Mouse (Mus musculus) hindbrain, embryonic 16.5 days (tissue): Measurements from ENCODE around the gene Arhgap42. TPM values are rescaled to one million over a fixed set of nuclear protein-coding genes. Genes with fewer than 3 reads are reported as not detected.

Experiments
- ATAC-seq: fragments of 200-750 bp; cut with Nextera tagmentation; 2 replicates; pipeline ENCODE4 v1.8.0; 2017; ENCODE audit warnings: moderate TSS enrichment, moderate library complexity
- H3K27ac ChIP-seq: fragments of 300-500 bp; sonication (generic); 2 replicates; pipeline ENCODE4 v1.5.1; 2014; ENCODE audit warnings: low read depth, mild to moderate bottlenecking, control low read depth, low read length, moderate library complexity
- H3K27me3 ChIP-seq: fragments of 300-500 bp; sonication (generic); replicated peaks from 2 replicates; pipeline ENCODE4 v1.6.1; 2014; ENCODE audit warnings: low read length; ENCODE audit not compliant: control insufficient read depth, insufficient read depth
- H3K36me3 ChIP-seq: fragments of 300-500 bp; sonication (generic); 2 replicates; pipeline ENCODE4 v1.6.1; 2014; ENCODE audit warnings: mild to moderate bottlenecking, low read length, moderate library complexity, mixed read lengths; ENCODE audit not compliant: control insufficient read depth, insufficient read depth
- H3K4me1 ChIP-seq: fragments of 300-500 bp; sonication (generic); 2 replicates; pipeline ENCODE4 v1.6.1; 2014; ENCODE audit warnings: low read depth, low read length; ENCODE audit not compliant: control insufficient read depth, insufficient read depth
- H3K4me2 ChIP-seq: fragments of 300-500 bp; sonication (generic); 2 replicates; pipeline ENCODE4 v1.6.1; 2014; ENCODE audit warnings: mild to moderate bottlenecking, low read length, control low read depth, moderate library complexity
- H3K4me3 ChIP-seq: fragments of 300-500 bp; sonication (generic); 2 replicates; pipeline ENCODE4 v1.5.1; 2014; ENCODE audit warnings: mild to moderate bottlenecking, low read length, control low read depth, moderate library complexity
- H3K9ac ChIP-seq: fragments of 300-500 bp; sonication (generic); 2 replicates; pipeline ENCODE4 v1.6.1; 2014; ENCODE audit warnings: low read depth, mild to moderate bottlenecking, control low read depth, low read length, moderate library complexity
- H3K9me3 ChIP-seq: fragments of 300-500 bp; sonication (generic); 2 replicates; pipeline ENCODE4 v1.6.1; 2014; ENCODE audit warnings: mild to moderate bottlenecking, low read length, moderate library complexity; ENCODE audit not compliant: control insufficient read depth
- WGBS: fragments of 180-500 bp; shearing (Covaris S2); extraction: QIAGEN DNeasy Blood & Tissue Kit; methylation state at CpG from one replicate; pipeline ENCODE4 v1.1.7; 2014; 5-methylcytosine and 5-hydroxymethylcytosine counted together
- polyA plus RNA-seq: library from polyadenylated mRNA; unstranded; fragments of >200 nt; fragmentation: Nextera tagmentation; extraction: Ambion mirVana; gene quantifications from 2 replicates; pipeline ENCODE4 v1.2.1, GENCODE M21; 2015

The Arhgap42 gene
- polyA plus RNA-seq, 1 experiment from 2014 or later = 17.1 TPM

- WGBS = 98% methylated on average over 2 of the region's 2 CpGs
- Histone ChIP-seq H3K9ac (no peak overlapping the region), H3K27me3 (no peaks in the 10 kb centered on the region), H3K4me2 (no peak overlapping the region), H3K36me3 (no peaks in the 10 kb centered on the region), H3K27ac (no peak overlapping the region), H3K4me1 (no peaks in the 10 kb centered on the region), H3K9me3 (no peaks in the 10 kb centered on the region), H3K4me3 (no peak overlapping the region)
- no peak for ATAC-seq
Observed at GRCm38 (mm10) chr9:9102158-9102514, 136.8 kb downstream of the Arhgap42 start.

- 72% methylated on average over 12 of the region's 12 CpGs for WGBS
- Histone ChIP-seq H3K27ac (no peak overlapping the region), H3K9ac (no peak overlapping the region), H3K27me3 (no peaks in the 10 kb centered on the region), H3K4me3 (no peak overlapping the region), H3K4me1 (no peaks in the 10 kb centered on the region), H3K4me2 (no peak overlapping the region), H3K36me3 (no peaks in the 10 kb centered on the region), H3K9me3 (no peaks in the 10 kb centered on the region)
- 0 out of 2 replicates have a peak, but pooled peaks have one; percentile 11 for ATAC-seq
Observed at GRCm38 (mm10) chr9:9101482-9102157, 137.3 kb downstream of the Arhgap42 start.

GRCm38 (mm10) chr9:9101055-9101454 is 137.8 kb downstream of the Arhgap42 start:
- Histone ChIP-seq H3K9me3 (no peaks in the 10 kb centered on the region), H3K36me3 (no peaks in the 10 kb centered on the region), H3K4me2 (no peak overlapping the region), H3K9ac (no peak overlapping the region), H3K4me1 (no peaks in the 10 kb centered on the region), H3K27ac (no peak overlapping the region), H3K27me3 (no peaks in the 10 kb centered on the region), H3K4me3 (no peak overlapping the region)
- no peak for ATAC-seq
- WGBS = 80% methylated on average over 4 of the region's 4 CpGs

- no peak for ATAC-seq
- no peaks in the 10 kb centered on the region for H3K36me3 ChIP-seq
- H3K27ac ChIP-seq = no peak overlapping the region
- no peaks in the 10 kb centered on the region for H3K27me3 ChIP-seq
- H3K9ac ChIP-seq = no peak overlapping the region
- H3K4me1 ChIP-seq = no peaks in the 10 kb centered on the region
- no peaks in the 10 kb centered on the region for H3K9me3 ChIP-seq
- H3K4me2 ChIP-seq = no peak overlapping the region
- no peak overlapping the region for H3K4me3 ChIP-seq
- 94% methylated on average over 4 of the region's 4 CpGs for WGBS
Observed at GRCm38 (mm10) chr9:9097835-9098234, 141.1 kb downstream of the Arhgap42 start.

GRCm38 (mm10) chr9:9096761-9097160 is 142.1 kb downstream of the Arhgap42 start:
- Histone ChIP-seq H3K27me3 (no peaks in the 10 kb centered on the region), H3K4me1 (no peaks in the 10 kb centered on the region), H3K9ac (no peak overlapping the region), H3K36me3 (no peaks in the 10 kb centered on the region), H3K4me3 (no peak overlapping the region), H3K4me2 (no peak overlapping the region), H3K27ac (no peak overlapping the region), H3K9me3 (no peaks in the 10 kb centered on the region)
- WGBS = 89% methylated on average over 1 of the region's 1 CpGs
- no peak for ATAC-seq

- no peak overlapping the region for H3K4me2 ChIP-seq
- H3K4me1 ChIP-seq = no peaks in the 10 kb centered on the region
- no peaks in the 10 kb centered on the region for H3K27me3 ChIP-seq
- no peak overlapping the region for H3K27ac ChIP-seq
- WGBS = 74% methylated on average over 1 of the region's 1 CpGs
- no peaks in the 10 kb centered on the region for H3K36me3 ChIP-seq
- no peak for ATAC-seq
- no peak overlapping the region for H3K9ac ChIP-seq
- no peaks in the 10 kb centered on the region for H3K9me3 ChIP-seq
- H3K4me3 ChIP-seq = no peak overlapping the region
Observed at GRCm38 (mm10) chr9:9093096-9093495, 145.8 kb downstream of the Arhgap42 start.

GRCm38 (mm10) chr9:9083441-9083840 is 155.5 kb downstream of the Arhgap42 start:
- Histone ChIP-seq H3K9me3 (no peaks in the 10 kb centered on the region), H3K27ac (no peak overlapping the region), H3K4me1 (no peaks in the 10 kb centered on the region), H3K9ac (no peak overlapping the region), H3K4me3 (no peak overlapping the region), H3K36me3 (no peaks in the 10 kb centered on the region), H3K4me2 (no peak overlapping the region), H3K27me3 (no peaks in the 10 kb centered on the region)
- 85% methylated on average over 2 of the region's 2 CpGs for WGBS
- no peak for ATAC-seq

- Histone ChIP-seq H3K4me2 (no peak overlapping the region), H3K36me3 (no peaks in the 10 kb centered on the region), H3K4me3 (no peak overlapping the region), H3K27ac (no peak overlapping the region), H3K9me3 (no peaks in the 10 kb centered on the region), H3K27me3 (no peaks in the 10 kb centered on the region), H3K4me1 (no peaks in the 10 kb centered on the region), H3K9ac (no peak overlapping the region)
- no peak for ATAC-seq
Observed at GRCm38 (mm10) chr9:9052920-9053319, 186.0 kb downstream of the Arhgap42 start.

GRCm38 (mm10) chr9:9051184-9051583 is 187.7 kb downstream of the Arhgap42 start:
- H3K4me1 ChIP-seq = no peaks in the 10 kb centered on the region
- no peaks in the 10 kb centered on the region for H3K9me3 ChIP-seq
- no peak overlapping the region for H3K4me2 ChIP-seq
- no peak overlapping the region for H3K27ac ChIP-seq
- no peak overlapping the region for H3K4me3 ChIP-seq
- ATAC-seq = peak; percentile 72
- WGBS = 51% methylated on average over 5 of the region's 5 CpGs
- no peaks in the 10 kb centered on the region for H3K27me3 ChIP-seq
- H3K36me3 ChIP-seq = no peaks in the 10 kb centered on the region
- H3K9ac ChIP-seq = no peak overlapping the region

GRCm38 (mm10) chr9:9049202-9049601 is 189.7 kb downstream of the Arhgap42 start:
- no peak overlapping the region for H3K4me2 ChIP-seq
- no peaks in the 10 kb centered on the region for H3K9me3 ChIP-seq
- H3K27me3 ChIP-seq = no peaks in the 10 kb centered on the region
- no peak overlapping the region for H3K27ac ChIP-seq
- H3K9ac ChIP-seq = no peak overlapping the region
- no peak overlapping the region for H3K4me3 ChIP-seq
- no peaks in the 10 kb centered on the region for H3K36me3 ChIP-seq
- no peak for ATAC-seq
- H3K4me1 ChIP-seq = no peaks in the 10 kb centered on the region
- 59% methylated on average over 3 of the region's 3 CpGs for WGBS
